Mouse (Mus musculus) 3134 (cell line): Measurements from ENCODE around the gene Sycp3.
"Not testable (repeated sequence)": the region's sequence is repeated elsewhere in the genome, so short reads cannot be mapped to it uniquely, and the experiment has no call there.

ENCODE experiments used
- DNase-seq: peaks from one replicate; pipeline ENCODE4 v3.0.0-alpha.2; 2011; ENCODE audit warnings: low spot score; ENCODE audit not compliant: insufficient read length; ENCODE audit errors: extremely low read depth

Sycp3 gene

GRCm38 (mm10) chr10:88499993-88500392 is 40.6 kb downstream of the Sycp3 start:
- DNase-seq: no peak

- no peak for DNase-seq
Observed at GRCm38 (mm10) chr10:88501370-88501769, 42.0 kb downstream of the Sycp3 start.

GRCm38 (mm10) chr10:88501886-88502765 is 42.8 kb downstream of the Sycp3 start:
- no peak for DNase-seq

- no peak for DNase-seq
Observed at GRCm38 (mm10) chr10:88502919-88503318, 43.5 kb downstream of the Sycp3 start.

- DNase-seq: peak; percentile 82
Observed at GRCm38 (mm10) chr10:88503421-88504314, 44.3 kb downstream of the Sycp3 start, which contains the start of gene Chpt1. TSS of gene Chpt1 (minus strand) at chr10:88504073.

GRCm38 (mm10) chr10:88504481-88504880 is 45.1 kb downstream of the Sycp3 start:
- DNase-seq: no peak

- no peak for DNase-seq
Observed at GRCm38 (mm10) chr10:88505256-88505655, 45.9 kb downstream of the Sycp3 start.

- no peak for DNase-seq
Observed at GRCm38 (mm10) chr10:88507691-88508143, 48.3 kb downstream of the Sycp3 start.

GRCm38 (mm10) chr10:88510503-88511271 is 51.3 kb downstream of the Sycp3 start:
- peak; percentile 59 for DNase-seq

GRCm38 (mm10) chr10:88511355-88511754 is 52.0 kb downstream of the Sycp3 start:
- DNase-seq: no peak

- no peak for DNase-seq
Observed at GRCm38 (mm10) chr10:88513574-88514135, 54.3 kb downstream of the Sycp3 start.

- peak; percentile 88 for DNase-seq
Observed at GRCm38 (mm10) chr10:88514495-88514894, 55.1 kb downstream of the Sycp3 start.

GRCm38 (mm10) chr10:88515049-88515448 is 55.7 kb downstream of the Sycp3 start:
- not testable (repeated sequence) for DNase-seq

- no peak for DNase-seq
Observed at GRCm38 (mm10) chr10:88522795-88523194, 63.4 kb downstream of the Sycp3 start.
